Mouse (Mus musculus): ENCODE measurements around the gene Ifngr1. TPM values are rescaled to one million over a fixed set of nuclear protein-coding genes. Genes with fewer than 3 reads are reported as not detected.

Ifngr1 gene
- total and polyA plus RNA-seq, 3 experiments: 15.4 to 18.6 TPM; not detected in 1

DNA sequence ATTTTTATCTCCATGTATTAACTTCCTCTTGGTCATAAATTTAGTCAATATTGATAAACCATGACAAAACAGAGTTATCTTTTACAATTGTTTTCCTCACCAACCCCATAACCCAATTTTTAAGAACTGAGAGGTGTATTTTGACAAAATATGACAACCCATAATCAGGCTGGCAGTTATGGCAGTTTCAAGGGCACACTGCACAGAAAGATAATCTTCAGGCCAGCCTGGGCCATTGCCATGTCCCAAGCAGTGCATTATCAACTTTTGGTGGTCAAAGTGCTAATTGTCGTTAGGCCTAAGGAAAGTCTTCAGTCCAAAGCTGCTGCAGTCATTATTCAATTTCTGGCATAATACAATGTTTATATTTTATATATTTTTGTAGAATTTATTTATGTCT lies 6.9 kb upstream of the Ifngr1 start:
- Histone ChIP-seq H3K9me3 (replicated peaks; ENCODE audit: insufficient read depth, low read length) (no peaks in the 10 kb centered on the region), H3K4me3 (ENCODE audit: control insufficient read depth in 1 of 2, insufficient read depth in 1 of 2, low read depth in 2 of 2, low read length in 2 of 2) (no peak overlapping the region), H3K9ac (ENCODE audit: control insufficient read depth, low read depth, low read length, poor library complexity, severe bottlenecking) (no peak overlapping the region), H3K79me2 (ENCODE audit: control insufficient read depth, insufficient read depth, low read length, poor library complexity) (no peaks in the 10 kb centered on the region), H3K36me3 (ENCODE audit: control insufficient read depth in 1 of 2, insufficient read depth in 2 of 2, low read length in 2 of 2) (peaks cover 0 to 37% of the 10 kb centered on the region in 2 experiments; a peak in 2 of 4 replicates), H3K27ac (ENCODE audit: control insufficient read depth, low read depth, low read length) (peak overlapping the region; percentile 92; the same call in 1 of the 2 replicates), H3K4me1 (ENCODE audit: control insufficient read depth in 1 of 2, insufficient read depth in 2 of 2, low read length in 2 of 2) (peaks cover 27 to 28% of the 10 kb centered on the region in 2 experiments), H3K27me3 (ENCODE audit: control insufficient read depth in 1 of 2, insufficient read depth in 2 of 2, low read length in 2 of 2) (no peaks in the 10 kb centered on the region)
- TF ChIP-seq CHD2 (IDR thresholded peaks at IDR 0.05; ENCODE audit: low read length) (no peak), JUND (IDR thresholded peaks at IDR 0.05; ENCODE audit: low read depth, low read length) (no peak), ZC3H11A (IDR thresholded peaks at IDR 0.05; ENCODE audit: low read depth, low read length) (no peak), CTCF (IDR thresholded peaks at IDR 0.05 in 2 of 3, conservative IDR thresholded peaks at IDR 0.05 in 1 of 3; ENCODE audit: control insufficient read depth in 1 of 3, insufficient read depth in 1 of 3, low read depth in 2 of 3, low read length in 3 of 3, poor library complexity in 1 of 3, severe bottlenecking in 1 of 3) (no peak), MYB (IDR thresholded peaks at IDR 0.05; ENCODE audit: low read depth, low read length) (peak; percentile 98), SMC3 (IDR thresholded peaks at IDR 0.05; ENCODE audit: low read depth, low read length) (no peak), EP300 (IDR thresholded peaks at IDR 0.05; ENCODE audit: low read depth in 1 of 2, low read length in 2 of 2) (peak; percentile 80 to 95), RCOR1 (IDR thresholded peaks at IDR 0.05; ENCODE audit: low read depth, low read length) (peak; percentile 39; the same call in 1 of the 2 replicates), TCF12 (IDR thresholded peaks at IDR 0.05; ENCODE audit: low read depth, low read length) (peak; percentile 68; the same call in 1 of the 2 replicates), ELF1 (IDR thresholded peaks at IDR 0.05; ENCODE audit: low read depth, low read length) (no peak), MAFK (IDR thresholded peaks at IDR 0.05; ENCODE audit: borderline replicate concordance, low read depth, low read length) (peak; percentile 8; the same call in 1 of the 2 replicates), BHLHE40 (IDR thresholded peaks at IDR 0.05; ENCODE audit: borderline replicate concordance, low read depth, low read length) (no peak), RAD21 (IDR thresholded peaks at IDR 0.05; ENCODE audit: low read depth, low read length) (no peak), CHD1 (IDR thresholded peaks at IDR 0.05; ENCODE audit: low read depth, low read length) (no peak), KAT2A (conservative IDR thresholded peaks at IDR 0.05; ENCODE audit: low read depth, low read length) (no peak), GATA1 (IDR thresholded peaks at IDR 0.05; ENCODE audit: low read depth, low read length) (peak; percentile 71; the same call in 1 of the 2 replicates), ETS1 (IDR thresholded peaks at IDR 0.05; ENCODE audit: low read depth, low read length) (peak; percentile 69)
- DNase-seq (ENCODE audit: low read depth, low spot score): peak; percentile 31

- no peaks in the 10 kb centered on the region for H3K79me2 ChIP-seq (ENCODE audit: control insufficient read depth, insufficient read depth, low read length, poor library complexity)
- peak; percentile 40 for DNase-seq (ENCODE audit: low read depth, low spot score)
- H3K4me3 ChIP-seq (ENCODE audit: control insufficient read depth in 1 of 2, insufficient read depth in 1 of 2, low read depth in 2 of 2, low read length in 2 of 2): no peak overlapping the region
- peaks cover 31 to 34% of the 10 kb centered on the region in 2 experiments for H3K4me1 ChIP-seq (ENCODE audit: control insufficient read depth in 1 of 2, insufficient read depth in 2 of 2, low read length in 2 of 2)
- H3K9me3 ChIP-seq (replicated peaks; ENCODE audit: insufficient read depth, low read length): no peaks in the 10 kb centered on the region
- H3K27me3 ChIP-seq (ENCODE audit: control insufficient read depth in 1 of 2, insufficient read depth in 2 of 2, low read length in 2 of 2): no peaks in the 10 kb centered on the region
- H3K9ac ChIP-seq (ENCODE audit: control insufficient read depth, low read depth, low read length, poor library complexity, severe bottlenecking): no peak overlapping the region
- H3K27ac ChIP-seq (ENCODE audit: control insufficient read depth, low read depth, low read length): peak overlapping the region; percentile 21; the same call in 1 of the 2 replicates
- H3K36me3 ChIP-seq (ENCODE audit: control insufficient read depth in 1 of 2, insufficient read depth in 2 of 2, low read length in 2 of 2): peaks cover 0 to 47% of the 10 kb centered on the region in 2 experiments; a peak in 2 of 4 replicates
- TF ChIP-seq EP300 (IDR thresholded peaks at IDR 0.05; ENCODE audit: low read depth in 1 of 2, low read length in 2 of 2) (peak; percentile 65 to 84), NRF1 (IDR thresholded peaks at IDR 0.05; ENCODE audit: insufficient read depth, low read depth, low read length, poor library complexity, severe bottlenecking) (no peak), UBTF (IDR thresholded peaks at IDR 0.05; ENCODE audit: borderline replicate concordance, insufficient read depth, low read depth, low read length) (no peak), POLR2AphosphoS2 (IDR thresholded peaks at IDR 0.05; ENCODE audit: low read length) (no peak), CHD1 (IDR thresholded peaks at IDR 0.05; ENCODE audit: low read depth, low read length) (no peak), TAL1 (IDR thresholded peaks at IDR 0.05; ENCODE audit: low read length) (peak; percentile 83), MYB (IDR thresholded peaks at IDR 0.05; ENCODE audit: low read depth, low read length) (0 out of 2 replicates have a peak, but pooled peaks have one; percentile 15), BHLHE40 (IDR thresholded peaks at IDR 0.05; ENCODE audit: borderline replicate concordance, low read depth, low read length) (0 out of 2 replicates have a peak, but pooled peaks have one; percentile 41), SIN3A (IDR thresholded peaks at IDR 0.05; ENCODE audit: low read length) (0 out of 2 replicates have a peak, but pooled peaks have one; percentile 23), ZC3H11A (IDR thresholded peaks at IDR 0.05; ENCODE audit: low read depth, low read length) (no peak), JUND (IDR thresholded peaks at IDR 0.05; ENCODE audit: low read depth, low read length) (no peak), USF1 (IDR thresholded peaks at IDR 0.05; ENCODE audit: low read depth, low read length) (no peak), POLR2AphosphoS5 (IDR thresholded peaks at IDR 0.05; ENCODE audit: borderline replicate concordance, low read depth, low read length) (no peak), MAZ (IDR thresholded peaks at IDR 0.05; ENCODE audit: low read depth, low read length) (no peak), HCFC1 (IDR thresholded peaks at IDR 0.05; ENCODE audit: low read depth, low read length) (no peak), SMC3 (IDR thresholded peaks at IDR 0.05; ENCODE audit: low read depth, low read length) (no peak), ETS1 (IDR thresholded peaks at IDR 0.05; ENCODE audit: low read depth, low read length) (peak; percentile 29; the same call in 1 of the 2 replicates), KAT2A (conservative IDR thresholded peaks at IDR 0.05; ENCODE audit: low read depth, low read length) (no peak), NELFE (IDR thresholded peaks at IDR 0.05; ENCODE audit: low read depth, low read length) (no peak), TCF12 (IDR thresholded peaks at IDR 0.05; ENCODE audit: low read depth, low read length) (peak; percentile 80), POLR2A (IDR thresholded peaks at IDR 0.05; ENCODE audit: control insufficient read depth in 1 of 2, insufficient read depth in 1 of 2, low read depth in 1 of 2, low read length in 2 of 2, poor library complexity in 1 of 2) (no peak), MAFK (IDR thresholded peaks at IDR 0.05; ENCODE audit: borderline replicate concordance, low read depth, low read length) (no peak), ZKSCAN1 (IDR thresholded peaks at IDR 0.05; ENCODE audit: low read depth, low read length) (no peak)
These were observed 5.9 kb upstream of the Ifngr1 start for GRCm38 (mm10) chr10:19585860-19586259.

Measured in MEL (cell line).